Mouse (Mus musculus) small intestine, adult 2 months (tissue): ENCODE measurements around the gene Ccdc186.
A peak's percentile ranks its signal among the peaks of the same experiment; 100 is the strongest.

Source experiments
- CTCF ChIP-seq: fragments of 200-500 bp; IDR thresholded peaks from 2 replicates; pipeline ENCODE4 v1.5.1; 2012; ENCODE audit warnings: low read depth, mild to moderate bottlenecking, control low read depth, inconsistent platforms, low read length, moderate library complexity, mixed read lengths; ENCODE audit not compliant: insufficient replicate concordance, insufficient read length; ENCODE audit errors: extremely low read depth
- POLR2A ChIP-seq: fragments of 200-500 bp; IDR thresholded peaks from 2 replicates; pipeline ENCODE4 v1.6.1; 2012; ENCODE audit warnings: low read depth, mild to moderate bottlenecking, control low read depth, inconsistent platforms, low read length, moderate library complexity

- peak; percentile 83; the same call in 1 of the 2 replicates for TF ChIP-seq CTCF
- TF ChIP-seq POLR2A: no peak
Observed at GRCm38 (mm10) chr19:56776719-56777382, 45.1 kb downstream of the Ccdc186 start.
